Mouse (Mus musculus) midbrain, postnatal 0 days (tissue): ENCODE results near the gene 9330182O14Rik. TPM values are rescaled to one million over a fixed set of nuclear protein-coding genes. Genes with fewer than 3 reads are reported as not detected.

Experiments used
- ATAC-seq: fragments of 200-750 bp; cut with Nextera tagmentation; 2 replicates; pipeline ENCODE4 v1.8.0; 2017; ENCODE audit warnings: moderate number of reproducible peaks, mild to moderate bottlenecking, moderate TSS enrichment, moderate library complexity; ENCODE audit not compliant: low FRiP score
- DNase-seq: peaks from one replicate; pipeline ENCODE4 v3.0.0-alpha.2; 2015; ENCODE audit warnings: low spot score
- H3K27ac ChIP-seq: fragments of 300-500 bp; sonication (generic); 2 replicates; pipeline ENCODE4 v1.5.1; 2014; ENCODE audit warnings: low read depth, mild to moderate bottlenecking, low read length, mixed read lengths
- H3K27me3 ChIP-seq: fragments of 300-500 bp; sonication (generic); 2 replicates; pipeline ENCODE4 v1.6.1; 2014; ENCODE audit warnings: low read length, control low read depth, mixed read lengths; ENCODE audit not compliant: insufficient read depth
- H3K36me3 ChIP-seq: fragments of 300-500 bp; sonication (generic); 2 replicates; pipeline ENCODE4 v1.6.1; 2014; ENCODE audit warnings: low read length, control low read depth, mixed read lengths; ENCODE audit not compliant: insufficient read depth
- H3K4me1 ChIP-seq: fragments of 300-500 bp; sonication (generic); 2 replicates; pipeline ENCODE4 v1.6.1; 2014; ENCODE audit warnings: mild to moderate bottlenecking, control low read depth, antibody characterized with exemption, low read length, mixed read lengths; ENCODE audit not compliant: insufficient read depth
- H3K4me2 ChIP-seq: fragments of 300-500 bp; sonication (generic); 2 replicates; pipeline ENCODE4 v1.6.1; 2014; ENCODE audit warnings: low read depth, mild to moderate bottlenecking, low read length, mixed read lengths; ENCODE audit not compliant: poor library complexity, severe bottlenecking
- H3K4me3 ChIP-seq: fragments of 300-500 bp; sonication (generic); 2 replicates; pipeline ENCODE4 v1.5.1; 2014; ENCODE audit warnings: low read depth, mild to moderate bottlenecking, low read length, moderate library complexity
- H3K9ac ChIP-seq: fragments of 300-500 bp; sonication (generic); replicated peaks from 2 replicates; pipeline ENCODE4 v1.6.1; 2014; ENCODE audit warnings: mild to moderate bottlenecking, low read length, moderate library complexity, mixed read lengths; ENCODE audit not compliant: poor library complexity, severe bottlenecking
- H3K9me3 ChIP-seq: fragments of 300-500 bp; sonication (generic); 2 replicates; pipeline ENCODE4 v1.6.1; 2016; ENCODE audit warnings: low read length, control low read depth
- CTCF ChIP-seq: IDR thresholded peaks from 2 replicates; pipeline ENCODE4 v1.5.1; 2016; ENCODE audit warnings: antibody characterized with exemption, mild to moderate bottlenecking
- WGBS: fragments of 180-500 bp; shearing (Covaris S2); extraction: QIAGEN DNeasy Blood & Tissue Kit; methylation state at CpG from one replicate; pipeline ENCODE4 v1.1.7; 2014; 5-methylcytosine and 5-hydroxymethylcytosine counted together
- polyA plus RNA-seq: library from polyadenylated mRNA; unstranded; fragments of >200 nt; fragmentation: Nextera tagmentation; extraction: Ambion mirVana; gene quantifications from 2 replicates; pipeline ENCODE4 v1.2.1, GENCODE M21; 2015
- total RNA-seq: library from RNA; depleted of rRNA; stranded (reverse); fragments of >200 nt; gene quantifications from 2 replicates; pipeline ENCODE4 v1.2.3, GENCODE M21; 2014

The 9330182O14Rik gene
- total and polyA plus RNA-seq, 2 experiments from 2014 or later, result not detected

DNA sequence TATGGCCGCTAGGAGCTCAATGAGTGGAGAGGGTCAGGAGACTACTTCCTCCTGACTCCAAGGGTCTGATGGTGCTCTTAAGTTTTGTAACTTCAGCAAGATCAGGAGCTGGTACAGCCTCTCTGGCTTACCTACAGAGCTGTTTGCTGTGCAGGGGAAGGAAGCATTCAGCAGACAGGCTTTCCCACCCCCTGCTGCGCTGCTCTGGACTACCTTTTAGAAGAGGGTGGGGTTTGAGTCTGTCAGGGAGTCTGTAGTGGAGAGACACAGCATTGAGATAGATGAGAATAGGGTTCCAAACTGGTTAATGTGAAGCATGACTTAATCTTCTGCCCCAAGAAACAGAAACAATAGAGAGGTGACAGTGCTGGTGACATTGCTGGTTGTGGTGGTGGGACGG, 17.8 kb upstream of the 9330182O14Rik start:
- 82% methylated on average over 3 of the region's 3 CpGs for WGBS
- no peak for TF ChIP-seq CTCF

DNA sequence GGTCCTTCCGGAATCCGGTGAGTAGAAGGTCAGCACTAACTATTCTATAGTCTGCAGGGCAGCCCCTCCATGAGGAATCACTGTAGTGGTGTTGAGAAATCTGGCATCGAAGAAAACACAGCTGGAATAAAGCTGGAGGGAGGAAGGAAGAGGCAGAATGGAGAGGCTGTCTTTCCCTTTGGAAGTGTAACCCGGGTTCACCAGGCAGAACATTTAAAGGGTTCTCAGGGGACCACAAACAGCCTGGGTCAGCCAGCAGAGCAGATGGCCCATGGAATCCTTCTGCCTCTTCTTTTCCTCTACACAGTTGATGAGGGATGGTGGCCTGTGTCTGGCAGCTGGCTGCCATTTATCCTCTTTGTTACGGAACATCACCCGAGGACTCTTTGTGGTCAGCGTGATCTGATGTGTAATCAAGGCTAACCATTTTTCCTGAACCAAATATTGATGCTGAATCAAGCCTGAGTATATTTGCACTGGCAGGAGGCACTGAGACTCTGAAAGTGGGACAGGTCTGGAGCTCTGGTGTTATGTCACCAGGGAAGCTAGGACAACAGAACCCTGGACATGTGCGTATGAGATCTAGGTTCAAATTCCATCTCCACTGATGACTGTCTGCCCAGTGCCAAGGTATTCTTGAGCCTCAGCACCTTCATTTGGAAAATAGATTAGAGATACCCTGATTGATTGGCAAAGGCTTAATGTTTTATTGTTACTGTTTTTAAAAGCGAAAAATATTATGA, 9.8 kb upstream of the 9330182O14Rik start:
- ATAC-seq (no peak), DNase-seq (peak; percentile 71)

More for the DNA sequence above, 17.8 kb upstream of the 9330182O14Rik start:
- Histone ChIP-seq H3K4me2 (no peak overlapping the region), H3K27ac (no peak overlapping the region), H3K4me1 (peaks cover 5% of the 10 kb centered on the region; the same call in 1 of the 2 replicates), H3K4me3 (no peak overlapping the region), H3K9me3 (no peaks in the 10 kb centered on the region), H3K27me3 (no peaks in the 10 kb centered on the region), H3K9ac (no peak overlapping the region), H3K36me3 (no peaks in the 10 kb centered on the region)
- DNase-seq (no peak), ATAC-seq (no peak)

DNA sequence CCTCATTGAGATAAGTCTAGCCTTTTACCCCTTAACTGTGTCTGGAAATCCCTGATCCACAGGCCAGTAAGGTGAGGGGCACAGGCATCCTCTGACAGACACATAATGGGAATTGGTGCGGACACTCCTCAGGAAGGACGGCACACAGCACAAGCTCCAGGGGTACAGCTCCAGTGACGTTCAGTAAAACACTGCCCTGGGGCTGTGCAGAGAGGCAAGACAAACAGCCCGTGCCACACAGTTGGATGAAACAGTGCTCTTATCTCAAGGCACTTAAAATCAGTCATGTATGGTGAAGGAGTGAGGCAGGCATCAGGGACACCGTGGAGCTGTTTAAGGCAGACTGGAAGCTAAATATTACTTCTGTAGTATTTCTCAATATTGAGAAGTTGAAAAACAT, 4.7 kb upstream of the 9330182O14Rik start:
- ATAC-seq (no peak), DNase-seq (no peak)
- no peak overlapping the region for H3K4me2 ChIP-seq
- no peaks in the 10 kb centered on the region for H3K27me3 ChIP-seq
- no peaks in the 10 kb centered on the region for H3K9me3 ChIP-seq
- H3K4me3 ChIP-seq, result no peak overlapping the region
- no peak overlapping the region for H3K9ac ChIP-seq
- no peak for TF ChIP-seq CTCF
- no peaks in the 10 kb centered on the region for H3K4me1 ChIP-seq
- H3K36me3 ChIP-seq, result no peaks in the 10 kb centered on the region
- no peak overlapping the region for H3K27ac ChIP-seq
- 47% methylated on average over 5 of the region's 5 CpGs for WGBS

More for the DNA sequence above, 9.8 kb upstream of the 9330182O14Rik start:
- TF ChIP-seq CTCF, result no peak
- Histone ChIP-seq H3K4me3 (no peak overlapping the region), H3K36me3 (no peaks in the 10 kb centered on the region), H3K4me1 (no peaks in the 10 kb centered on the region), H3K9me3 (no peaks in the 10 kb centered on the region), H3K4me2 (no peak overlapping the region), H3K27ac (no peak overlapping the region), H3K9ac (no peak overlapping the region), H3K27me3 (no peaks in the 10 kb centered on the region)
- WGBS, result 72% methylated on average over 9 of the region's 9 CpGs

DNA sequence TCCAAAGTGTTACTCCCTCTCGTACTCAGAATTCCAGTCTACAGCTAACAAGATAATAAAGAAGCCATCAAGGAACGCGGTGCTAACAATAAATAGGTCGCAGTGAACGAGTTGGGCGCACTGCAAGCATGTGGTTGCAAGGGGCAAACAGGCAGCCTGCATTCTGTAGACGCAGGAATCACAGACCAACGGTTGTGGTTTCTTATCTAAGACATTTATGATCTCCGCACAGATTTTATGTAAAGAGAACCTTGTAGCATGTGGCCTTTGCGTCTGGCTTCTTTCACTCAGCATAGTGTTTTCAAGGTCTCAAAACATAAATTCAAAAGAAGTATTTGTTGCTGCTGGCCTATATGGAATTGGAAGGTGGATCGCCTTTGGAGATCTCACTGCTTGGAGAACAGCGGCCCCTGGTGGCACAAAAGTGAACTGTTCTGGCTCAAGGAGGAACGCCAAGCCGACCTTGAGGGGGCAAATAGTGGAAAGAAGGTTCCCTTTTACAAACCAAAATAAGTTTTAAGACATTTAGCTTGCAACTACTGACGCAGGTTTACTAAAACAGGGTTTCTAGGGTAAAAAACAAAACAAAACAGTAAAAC, 3.2 kb upstream of the 9330182O14Rik start:
- 28% methylated on average over 15 of the region's 15 CpGs for WGBS
- no peak overlapping the region for H3K4me3 ChIP-seq
- H3K4me2 ChIP-seq, result no peak overlapping the region
- no peaks in the 10 kb centered on the region for H3K27me3 ChIP-seq
- no peaks in the 10 kb centered on the region for H3K9me3 ChIP-seq
- no peak overlapping the region for H3K27ac ChIP-seq
- DNase-seq (peak; percentile 77), ATAC-seq (0 out of 2 replicates have a peak, but pooled peaks have one; percentile 38)
- H3K9ac ChIP-seq, result no peak overlapping the region
- no peaks in the 10 kb centered on the region for H3K36me3 ChIP-seq
- H3K4me1 ChIP-seq, result no peaks in the 10 kb centered on the region
- TF ChIP-seq CTCF, result peak; percentile 95

DNA sequence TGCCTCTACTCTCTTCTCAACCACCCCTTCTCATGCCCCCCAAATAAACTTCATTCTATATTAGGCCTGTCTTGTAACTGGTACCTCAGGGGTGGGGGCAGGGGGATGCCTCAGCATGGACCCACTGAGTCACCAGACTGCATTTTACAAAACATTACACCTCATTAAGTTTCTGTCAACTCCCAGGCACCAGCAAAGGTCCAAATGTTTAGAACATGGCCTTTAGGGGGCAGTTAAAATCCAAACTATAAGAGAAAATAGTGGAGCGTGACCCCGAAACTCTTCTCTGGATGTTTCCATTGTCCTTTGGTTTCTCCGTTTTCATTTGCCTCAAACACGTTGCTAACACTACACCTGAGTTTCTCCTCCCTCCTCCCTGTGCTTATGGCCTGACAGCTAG, 1.8 kb upstream of the 9330182O14Rik start:
- H3K4me3 ChIP-seq, result no peak overlapping the region
- H3K9ac ChIP-seq, result no peak overlapping the region
- no peak for ATAC-seq
- H3K36me3 ChIP-seq, result no peaks in the 10 kb centered on the region
- DNase-seq, result no peak
- no peak overlapping the region for H3K4me2 ChIP-seq
- H3K27me3 ChIP-seq, result no peaks in the 10 kb centered on the region
- no peak overlapping the region for H3K27ac ChIP-seq
- H3K9me3 ChIP-seq, result no peaks in the 10 kb centered on the region
- no peak for TF ChIP-seq CTCF
- 81% methylated on average over 4 of the region's 4 CpGs for WGBS
- H3K4me1 ChIP-seq, result no peaks in the 10 kb centered on the region

DNA sequence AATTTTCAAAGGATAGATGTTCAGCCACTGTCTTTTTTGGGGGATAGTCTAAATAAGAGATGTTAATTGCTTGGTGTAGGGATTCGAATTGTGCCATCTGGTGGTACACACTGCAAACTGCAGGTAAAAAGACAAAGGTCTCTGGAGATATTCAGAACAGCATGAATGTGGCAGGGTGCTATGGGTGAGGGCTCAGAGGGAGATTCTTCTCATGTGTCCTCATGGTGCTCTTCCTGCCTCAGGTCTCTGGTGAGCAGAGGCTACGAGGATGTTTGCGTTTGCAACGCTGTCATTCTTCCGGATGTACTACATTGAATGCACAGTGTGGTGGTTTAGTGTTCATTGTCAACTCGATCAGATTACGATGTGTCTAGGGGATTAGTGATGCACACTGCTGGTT, 10.1 kb downstream of the 9330182O14Rik start:
- no peaks in the 10 kb centered on the region for H3K36me3 ChIP-seq
- H3K4me2 ChIP-seq, result no peak overlapping the region
- peak; percentile 42 for DNase-seq
- no peak overlapping the region for H3K27ac ChIP-seq
- H3K27me3 ChIP-seq, result no peaks in the 10 kb centered on the region
- H3K4me1 ChIP-seq, result no peaks in the 10 kb centered on the region
- ATAC-seq, result no peak
- 34% methylated on average over 7 of the region's 7 CpGs for WGBS
- peak; percentile 85 for TF ChIP-seq CTCF
- no peak overlapping the region for H3K4me3 ChIP-seq
- H3K9ac ChIP-seq, result no peak overlapping the region
- no peaks in the 10 kb centered on the region for H3K9me3 ChIP-seq
